Mouse (Mus musculus): ENCODE measurements around the gene Pygm. TPM values are rescaled to one million over a fixed set of nuclear protein-coding genes. Genes with fewer than 3 reads are reported as not detected.
A peak's percentile ranks its signal among the peaks of the same experiment; 100 is the strongest.

Pygm gene
- total and polyA plus RNA-seq, 3 experiments: 1,101 to 1,298 (median 1,120) TPM

DNA sequence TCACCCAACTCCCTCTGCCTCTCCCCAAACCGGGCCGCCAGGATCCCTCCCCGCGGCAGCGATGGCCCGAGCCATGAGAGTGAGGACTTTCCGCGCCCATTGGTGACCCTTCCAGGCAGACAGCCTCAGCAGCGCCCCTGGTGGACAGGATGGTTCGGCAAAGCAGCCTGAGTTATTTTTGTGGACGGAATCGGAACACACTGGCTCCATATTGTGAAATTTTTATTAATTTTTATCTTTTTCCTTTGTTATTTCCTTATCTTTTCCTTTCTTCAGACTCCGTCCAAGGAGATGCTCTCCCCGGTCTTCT, 8.0 kb upstream of the Pygm start:
- peaks cover 5% of the 10 kb centered on the region; the same call in 1 of the 2 replicates for H3K4me1 ChIP-seq (ENCODE audit: control insufficient read depth, insufficient read depth, low read length)
- peaks cover 22% of the 10 kb centered on the region for H3K36me3 ChIP-seq (ENCODE audit: control insufficient read depth, insufficient read depth, low read length)
- H3K79me2 ChIP-seq (replicated peaks; ENCODE audit: control insufficient read depth, insufficient read depth, low read length): peaks cover 3% of the 10 kb centered on the region; the same call in 1 of the 2 replicates
- intact Hi-C loops (cut with DNase I): no loop called here
- no peak overlapping the region for H3K4me3 ChIP-seq
- H3K27me3 ChIP-seq (ENCODE audit: control insufficient read depth, insufficient read depth, low read length): no peaks in the 10 kb centered on the region
- peak in 1 of 2 experiments; percentile 70 for DNase-seq
- 60% methylated on average over 14 of the region's 14 CpGs for WGBS
- H3K9ac ChIP-seq (ENCODE audit: low read depth, low read length): no peak overlapping the region
- TF ChIP-seq POLR2A (IDR thresholded peaks at IDR 0.05; ENCODE audit: insufficient read depth, low read depth, low read length): no peak
- TF ChIP-seq CTCF (IDR thresholded peaks at IDR 0.05): peak; percentile 79
- no peak overlapping the region; the same call in 1 of the 2 replicates for H3K27ac ChIP-seq

- H3K9ac ChIP-seq (ENCODE audit: low read depth, low read length): no peak overlapping the region
- peaks cover 22% of the 10 kb centered on the region for H3K36me3 ChIP-seq (ENCODE audit: control insufficient read depth, insufficient read depth, low read length)
- H3K27ac ChIP-seq: peak overlapping the region; percentile 62; the same call in 1 of the 2 replicates
- H3K4me3 ChIP-seq: no peak overlapping the region
- WGBS: 47% methylated on average over 2 of the region's 2 CpGs
- intact Hi-C loops (cut with DNase I): no loop called here
- H3K4me1 ChIP-seq (ENCODE audit: control insufficient read depth, insufficient read depth, low read length): peaks cover 5% of the 10 kb centered on the region; the same call in 1 of the 2 replicates
- peaks cover 3% of the 10 kb centered on the region; the same call in 1 of the 2 replicates for H3K79me2 ChIP-seq (replicated peaks; ENCODE audit: control insufficient read depth, insufficient read depth, low read length)
- TF ChIP-seq POLR2A (IDR thresholded peaks at IDR 0.05; ENCODE audit: insufficient read depth, low read depth, low read length) (no peak), EP300 (IDR thresholded peaks at IDR 0.05; ENCODE audit: insufficient read depth, low read depth, low read length) (no peak), CTCF (IDR thresholded peaks at IDR 0.05) (no peak)
- H3K27me3 ChIP-seq (ENCODE audit: control insufficient read depth, insufficient read depth, low read length): no peaks in the 10 kb centered on the region
- DNase-seq: no peak
Measured at GRCm38 (mm10) chr19:6376643-6377042, 7.6 kb upstream of the Pygm start.

GRCm38 (mm10) chr19:6377327-6378040, 6.7 kb upstream of the Pygm start:
- 71% methylated on average over 11 of the region's 11 CpGs for WGBS
- H3K27ac ChIP-seq: peak overlapping the region; percentile 62
- intact Hi-C loops (cut with DNase I): no loop called here
- no peaks in the 10 kb centered on the region for H3K27me3 ChIP-seq (ENCODE audit: control insufficient read depth, insufficient read depth, low read length)
- peaks cover 3% of the 10 kb centered on the region; the same call in 1 of the 2 replicates for H3K79me2 ChIP-seq (replicated peaks; ENCODE audit: control insufficient read depth, insufficient read depth, low read length)
- no peak overlapping the region for H3K9ac ChIP-seq (ENCODE audit: low read depth, low read length)
- H3K4me1 ChIP-seq (ENCODE audit: control insufficient read depth, insufficient read depth, low read length): peaks cover 7% of the 10 kb centered on the region; the same call in 1 of the 2 replicates
- no peak overlapping the region for H3K4me3 ChIP-seq
- H3K36me3 ChIP-seq (ENCODE audit: control insufficient read depth, insufficient read depth, low read length): peaks cover 19% of the 10 kb centered on the region
- TF ChIP-seq CTCF (IDR thresholded peaks at IDR 0.05): no peak
- TF ChIP-seq EP300 (IDR thresholded peaks at IDR 0.05; ENCODE audit: insufficient read depth, low read depth, low read length): no peak
- no peak for TF ChIP-seq POLR2A (IDR thresholded peaks at IDR 0.05; ENCODE audit: insufficient read depth, low read depth, low read length)
- DNase-seq: no peak

- intact Hi-C loops (cut with DNase I): no loop called here
Measured at GRCm38 (mm10) chr19:6380411-6381166, 3.6 kb upstream of the Pygm start.

GRCm38 (mm10) chr19:6381238-6381637, 3.0 kb upstream of the Pygm start:
- Histone ChIP-seq H3K4me1 (ENCODE audit: control insufficient read depth, insufficient read depth, low read length) (peaks cover 16% of the 10 kb centered on the region), H3K36me3 (ENCODE audit: control insufficient read depth, insufficient read depth, low read length) (peaks cover 11% of the 10 kb centered on the region), H3K27ac (no peak overlapping the region), H3K79me2 (replicated peaks; ENCODE audit: control insufficient read depth, insufficient read depth, low read length) (0 out of 2 replicates have a peak, but pooled peaks cover 1% of the 10 kb centered on the region), H3K27me3 (ENCODE audit: control insufficient read depth, insufficient read depth, low read length) (no peaks in the 10 kb centered on the region), H3K4me3 (no peak overlapping the region), H3K9ac (ENCODE audit: low read depth, low read length) (no peak overlapping the region)
- intact Hi-C loops (cut with DNase I): no loop called here
- WGBS: 98% methylated on average over 5 of the region's 5 CpGs
- no peak for DNase-seq
- TF ChIP-seq CTCF (IDR thresholded peaks at IDR 0.05): no peak
- no peak for TF ChIP-seq POLR2A (IDR thresholded peaks at IDR 0.05; ENCODE audit: insufficient read depth, low read depth, low read length)
- no peak for TF ChIP-seq EP300 (IDR thresholded peaks at IDR 0.05; ENCODE audit: insufficient read depth, low read depth, low read length)

More at GRCm38 (mm10) chr19:6380411-6381166, 3.6 kb upstream of the Pygm start:
- H3K79me2 ChIP-seq (replicated peaks; ENCODE audit: control insufficient read depth, insufficient read depth, low read length): no peaks in the 10 kb centered on the region
- H3K4me1 ChIP-seq (ENCODE audit: control insufficient read depth, insufficient read depth, low read length): peaks cover 15% of the 10 kb centered on the region
- TF ChIP-seq CTCF (IDR thresholded peaks at IDR 0.05) (no peak), POLR2A (IDR thresholded peaks at IDR 0.05; ENCODE audit: insufficient read depth, low read depth, low read length) (no peak), EP300 (IDR thresholded peaks at IDR 0.05; ENCODE audit: insufficient read depth, low read depth, low read length) (no peak)
- no peak overlapping the region for H3K4me3 ChIP-seq
- no peaks in the 10 kb centered on the region for H3K27me3 ChIP-seq (ENCODE audit: control insufficient read depth, insufficient read depth, low read length)
- H3K9ac ChIP-seq (ENCODE audit: low read depth, low read length): no peak overlapping the region
- H3K27ac ChIP-seq: no peak overlapping the region
- DNase-seq: no peak
- 91% methylated on average over 9 of the region's 9 CpGs for WGBS
- H3K36me3 ChIP-seq (ENCODE audit: control insufficient read depth, insufficient read depth, low read length): peaks cover 11% of the 10 kb centered on the region
